In the genomic region with DNA sequence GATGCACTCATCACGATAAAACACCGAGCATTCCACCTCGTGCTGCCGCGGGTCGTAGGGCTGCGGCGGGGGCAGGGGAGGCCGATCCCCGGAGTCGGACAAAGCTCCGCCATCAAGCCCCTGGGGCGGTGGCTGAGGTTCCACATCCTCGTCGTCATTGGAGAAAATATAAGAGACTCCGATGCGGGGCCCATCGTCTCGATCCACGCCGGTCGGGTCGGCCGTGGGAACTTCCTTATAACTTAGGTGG, we compare ENCODE assay signal across 8 mouse cellular contexts. TPM values are rescaled to one million over a fixed set of nuclear protein-coding genes. Genes with fewer than 3 reads are reported as not detected.
DNase-seq lines count a peak whose midpoint lies in the region; ATAC-seq and TF ChIP-seq lines count a peak whose summit lies in the region.

No protein-coding gene starts in this region.

- TF ChIP-seq CTCF in kidney, postnatal 0 days (IDR thresholded peaks at IDR 0.05; ENCODE audit: low read depth), result no peak

- H3K9ac ChIP-seq in kidney, postnatal 0 days (ENCODE audit: low read depth, low read length), result peak overlapping the region; percentile 86
- peak overlapping the region; percentile 54; the same call in 1 of the 2 replicates for H3K9ac ChIP-seq in ES-E14 (ENCODE audit: insufficient read depth, low read depth, low read length, poor library complexity, severe bottlenecking)
- peak overlapping the region; percentile 78 for H3K9ac ChIP-seq in forebrain, embryonic 14.5 days (ENCODE audit: low read length)
- peak overlapping the region; percentile 77 for H3K9ac ChIP-seq in intestine, embryonic 15.5 days
- peak overlapping the region; percentile 66 for H3K9ac ChIP-seq in midbrain, embryonic 11.5 days (ENCODE audit: low read length)

- no peaks in the 10 kb centered on the region for H3K36me3 ChIP-seq in kidney, postnatal 0 days (ENCODE audit: insufficient read depth, low read length)
- no peaks in the 10 kb centered on the region; the same call in 1 of the 2 replicates for H3K36me3 ChIP-seq in ES-E14 (ENCODE audit: control insufficient read depth, insufficient read depth, low read length, poor library complexity, severe bottlenecking)
- H3K36me3 ChIP-seq in forebrain, embryonic 14.5 days (ENCODE audit: control insufficient read depth, insufficient read depth, low read length), result no peaks in the 10 kb centered on the region
- H3K36me3 ChIP-seq in intestine, embryonic 15.5 days, result no peaks in the 10 kb centered on the region
- H3K36me3 ChIP-seq in midbrain, embryonic 11.5 days (ENCODE audit: control insufficient read depth, insufficient read depth, low read length), result no peaks in the 10 kb centered on the region

- in situ Hi-C loops in ES-E14 (cut with MboI; ENCODE audit: low sequenced_read_pairs in 2 of 2, unreplicated experiment in 2 of 2), result no loop called here

- H3K27ac ChIP-seq in kidney, postnatal 0 days, result peak overlapping the region; percentile 96
- H3K27ac ChIP-seq in ES-E14 (ENCODE audit: insufficient read depth, low read depth, low read length, poor library complexity, severe bottlenecking), result no peak overlapping the region
- H3K27ac ChIP-seq in forebrain, embryonic 14.5 days (ENCODE audit: low read depth, low read length), result peak overlapping the region; percentile 70
- H3K27ac ChIP-seq in intestine, embryonic 15.5 days, result peak overlapping the region; percentile 97
- no peak overlapping the region for H3K27ac ChIP-seq in midbrain, embryonic 11.5 days (ENCODE audit: low read depth, low read length)

- H3K4me1 ChIP-seq in kidney, postnatal 0 days (replicated peaks; ENCODE audit: insufficient read depth, low read length), result 0 out of 2 replicates have a peak, but pooled peaks cover 9% of the 10 kb centered on the region
- peaks cover 0 to 3% of the 10 kb centered on the region in 2 experiments; a peak in 1 of 4 replicates for H3K4me1 ChIP-seq in ES-E14 (ENCODE audit: control insufficient read depth in 2 of 2, insufficient read depth in 2 of 2, low read length in 2 of 2, poor library complexity in 1 of 2)
- peaks cover 6% of the 10 kb centered on the region for H3K4me1 ChIP-seq in forebrain, embryonic 14.5 days (ENCODE audit: control insufficient read depth, insufficient read depth, low read length)
- H3K4me1 ChIP-seq in intestine, embryonic 15.5 days (replicated peaks), result no peaks in the 10 kb centered on the region
- peaks cover 8% of the 10 kb centered on the region for H3K4me1 ChIP-seq in midbrain, embryonic 11.5 days (ENCODE audit: control insufficient read depth, insufficient read depth, low read length)

- H3K9me3 ChIP-seq in kidney, postnatal 0 days (replicated peaks; ENCODE audit: low read length), result no peaks in the 10 kb centered on the region
- no peaks in the 10 kb centered on the region for H3K9me3 ChIP-seq in ES-E14 (ENCODE audit: control insufficient read depth, insufficient read depth, low read depth, low read length)
- no peaks in the 10 kb centered on the region for H3K9me3 ChIP-seq in forebrain, embryonic 14.5 days (replicated peaks; ENCODE audit: control insufficient read depth, low read length)
- no peaks in the 10 kb centered on the region for H3K9me3 ChIP-seq in intestine, embryonic 15.5 days
- no peaks in the 10 kb centered on the region for H3K9me3 ChIP-seq in midbrain, embryonic 11.5 days (ENCODE audit: control insufficient read depth, low read length)

- ATAC-seq in kidney, postnatal 0 days (replicated peaks; ENCODE audit: low FRiP score, low read depth), result no peak
- ATAC-seq in forebrain, embryonic 14.5 days, result no peak
- no peak for ATAC-seq in intestine, embryonic 15.5 days
- peak; percentile 3; the same call in 1 of the 2 replicates for ATAC-seq in midbrain, embryonic 11.5 days (ENCODE audit: low FRiP score)
- no peak for ATAC-seq in inflammation-experienced regulatory T-cells, adult 6 months

- peak overlapping the region; percentile 85 for H3K4me3 ChIP-seq in kidney, postnatal 0 days (replicated peaks; ENCODE audit: low read depth, low read length)
- H3K4me3 ChIP-seq in ES-E14 (ENCODE audit: insufficient read depth in 1 of 2, low read depth in 1 of 2, low read length in 2 of 2, poor library complexity in 1 of 2, severe bottlenecking in 1 of 2), result peak overlapping the region; percentile 78 to 80
- peak overlapping the region; percentile 60 for H3K4me3 ChIP-seq in forebrain, embryonic 14.5 days (ENCODE audit: low read depth, low read length)
- H3K4me3 ChIP-seq in intestine, embryonic 15.5 days (replicated peaks), result peak overlapping the region; percentile 75
- H3K4me3 ChIP-seq in midbrain, embryonic 11.5 days (ENCODE audit: low read depth, low read length), result peak overlapping the region; percentile 58

- H3K4me2 ChIP-seq in kidney, postnatal 0 days (ENCODE audit: low read length), result peak overlapping the region; percentile 99
- H3K4me2 ChIP-seq in forebrain, embryonic 14.5 days (ENCODE audit: low read length), result peak overlapping the region; percentile 100
- H3K4me2 ChIP-seq in intestine, embryonic 15.5 days (replicated peaks), result peak overlapping the region; percentile 95
- H3K4me2 ChIP-seq in midbrain, embryonic 11.5 days, result peak overlapping the region; percentile 100

- no peaks in the 10 kb centered on the region for H3K27me3 ChIP-seq in kidney, postnatal 0 days (ENCODE audit: insufficient read depth, low read length)
- H3K27me3 ChIP-seq in forebrain, embryonic 14.5 days (replicated peaks; ENCODE audit: control insufficient read depth, insufficient read depth, low read length), result no peaks in the 10 kb centered on the region
- no peaks in the 10 kb centered on the region for H3K27me3 ChIP-seq in intestine, embryonic 15.5 days (replicated peaks)
- peaks cover 4% of the 10 kb centered on the region; the same call in 1 of the 2 replicates for H3K27me3 ChIP-seq in midbrain, embryonic 11.5 days (ENCODE audit: control insufficient read depth, insufficient read depth, low read length)

- WGBS in kidney, postnatal 0 days, result under 1% methylated on average over 24 of the region's 24 CpGs
- WGBS in forebrain, embryonic 14.5 days, result under 1% methylated on average over 24 of the region's 24 CpGs
- under 1% methylated on average over 24 of the region's 24 CpGs for WGBS in intestine, embryonic 15.5 days
- under 1% methylated on average over 24 of the region's 24 CpGs for WGBS in midbrain, embryonic 11.5 days

- DNase-seq in kidney, postnatal 0 days (ENCODE audit: low spot score), result no peak
- no peak for DNase-seq in kidney, postnatal 10 days
- no peak for DNase-seq in ES-E14 (ENCODE audit: low read depth, low spot score)
- no peak for DNase-seq in forebrain, embryonic 14.5 days (ENCODE audit: low spot score)
- DNase-seq in midbrain, embryonic 11.5 days (ENCODE audit: low spot score, missing footprints), result no peak
- no peak for DNase-seq in adrenal gland, adult 8-10 months

TF ChIP-seq in ES-E14, 5 proteins besides CTCF, POLR2A, EP300 and RAD21:
- no peak for TF ChIP-seq MAFK (IDR thresholded peaks at IDR 0.05; ENCODE audit: insufficient read depth, low read depth, low read length)
- no peak for TF ChIP-seq CHD2 (IDR thresholded peaks at IDR 0.05; ENCODE audit: low read depth, low read length)

RNA-seq across cellular contexts. Expression of a gene that starts 30.0 kb away (rescaled TPM):
- polyA plus RNA-seq in kidney, postnatal 0 days (2015; fragmentation: Nextera tagmentation; extraction: Ambion mirVana), result 23.8 and 24.9 TPM in 2 replicates
- total RNA-seq in ES-E14 (2012; rRNA removed), result 3.1 and 3.7 TPM in 2 replicates
- polyA plus RNA-seq in forebrain, embryonic 14.5 days (2014; fragmentation: Nextera tagmentation; extraction: Ambion mirVana), result 11.8 and 14.4 TPM in 2 replicates
- 39.5 and 41.0 TPM in 2 replicates for polyA plus RNA-seq in intestine, embryonic 15.5 days (2015; fragmentation: Nextera tagmentation; extraction: Ambion mirVana)
- 8.4 and 8.7 TPM in 2 replicates for polyA plus RNA-seq in midbrain, embryonic 11.5 days (2014; fragmentation: Nextera tagmentation; extraction: Ambion mirVana)
- 1 to 10 TPM; 1.3 to 2.7 (median 1.7) TPM for polyA plus RNA-seq in inflammation-experienced regulatory T-cells, adult 6 months (2017; shearing (Covaris generic))
- total RNA-seq in adrenal gland, adult 8-10 months (2022), result 10 to 100 TPM; 13.4 to 18.9 (median 16.6) TPM

Comparison
In these comparisons a context has a peak if more than half of its experiments do, and no peak if none do; other contexts are left out.
1. H3K27ac ChIP-seq: peak in kidney, postnatal 0 days (single experiment), forebrain, embryonic 14.5 days (single experiment) and intestine, embryonic 15.5 days (single experiment); none in ES-E14 (single experiment) and midbrain, embryonic 11.5 days (single experiment).
2. Peak in every context shown above with its lines, with median percentiles within 50 percentile points of each other: H3K4me2 ChIP-seq, H3K4me3 ChIP-seq and H3K9ac ChIP-seq.